Mouse (Mus musculus) myocyte (in vitro differentiated cells): ENCODE data around the gene Strada.

Source experiments
- CEBPB ChIP-seq: IDR thresholded peaks from 2 replicates; pipeline ENCODE4 v1.6.1; 2011; ENCODE audit warnings: mild to moderate bottlenecking, moderate library complexity; ENCODE audit not compliant: poor library complexity, insufficient read depth, severe bottlenecking
- E2F4 ChIP-seq: IDR thresholded peaks from one replicate; pipeline ENCODE4 v1.6.1; 2011; ENCODE audit warnings: mild to moderate bottlenecking, control low read depth, moderate library complexity; ENCODE audit not compliant: insufficient read depth
- MAX ChIP-seq: IDR thresholded peaks from one replicate; pipeline ENCODE4 v1.6.1; 2011; ENCODE audit warnings: low read depth, mild to moderate bottlenecking, control low read depth
- POLR2A ChIP-seq: IDR thresholded peaks from one replicate; pipeline ENCODE4 v1.6.1; 2011; ENCODE audit warnings: low read depth, mild to moderate bottlenecking, control low read depth, moderate library complexity; ENCODE audit not compliant: insufficient read length
- REST ChIP-seq: IDR thresholded peaks from one replicate; pipeline ENCODE4 v1.6.1; 2011; ENCODE audit warnings: mild to moderate bottlenecking, control low read depth, moderate library complexity; ENCODE audit not compliant: insufficient read depth, insufficient read length
- TCF12 ChIP-seq: IDR thresholded peaks from one replicate; pipeline ENCODE4 v1.6.1; 2011; ENCODE audit warnings: mild to moderate bottlenecking, control low read depth; ENCODE audit not compliant: poor library complexity, insufficient read depth, severe bottlenecking
- TCF3 ChIP-seq: IDR thresholded peaks from one replicate; pipeline ENCODE4 v1.6.1; 2011; ENCODE audit warnings: low read depth, control low read depth; ENCODE audit not compliant: insufficient read length

DNA sequence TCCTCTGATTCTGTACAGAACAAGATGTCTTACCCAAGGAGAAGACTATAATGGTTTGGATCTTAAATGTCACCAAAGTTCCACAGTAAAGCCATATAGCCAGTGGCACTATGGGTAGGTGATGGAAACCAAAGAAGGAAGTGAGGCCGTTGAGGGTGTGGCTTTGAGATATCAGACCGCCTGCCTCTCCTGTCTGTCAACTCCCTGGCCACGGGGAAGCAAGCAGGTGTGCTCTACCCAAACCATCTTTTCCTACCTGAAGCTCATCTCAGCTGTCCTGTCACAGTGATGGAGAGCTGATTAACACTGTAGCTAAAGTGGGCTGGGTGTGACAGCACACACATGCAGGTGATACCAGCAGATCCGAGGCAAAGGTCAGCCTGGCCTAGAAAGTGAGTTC is 3.7 kb downstream of the Strada start:
- TF ChIP-seq E2F4 = no peak
- TF ChIP-seq POLR2A = no peak
- no peak for TF ChIP-seq CEBPB
- TF ChIP-seq MAX = no peak
- no peak for TF ChIP-seq TCF12
- no peak for TF ChIP-seq TCF3
- TF ChIP-seq REST = no peak
